Mouse (Mus musculus) lung, embryonic 14.5 days (tissue): ENCODE measurements around the gene Eya3. TPM values are rescaled to one million over a fixed set of nuclear protein-coding genes. Genes with fewer than 3 reads are reported as not detected.

Experiments
- ATAC-seq: fragments of 200-750 bp; cut with Nextera tagmentation; 2 replicates; pipeline ENCODE4 v1.8.0; 2017; ENCODE audit warnings: mild to moderate bottlenecking, moderate TSS enrichment, moderate library complexity; ENCODE audit not compliant: insufficient read depth
- DNase-seq: peaks from one replicate; pipeline ENCODE4 v3.0.0-alpha.2; 2015
- H3K27ac ChIP-seq: fragments of 300-500 bp; sonication (generic); 2 replicates; pipeline ENCODE4 v1.5.1; 2014; ENCODE audit warnings: low read depth, mild to moderate bottlenecking, moderate library complexity
- H3K27me3 ChIP-seq: fragments of 300-500 bp; sonication (generic); 2 replicates; pipeline ENCODE4 v1.6.1; 2014; ENCODE audit warnings: low read length, control low read depth; ENCODE audit not compliant: insufficient read depth
- H3K36me3 ChIP-seq: fragments of 300-500 bp; sonication (generic); 2 replicates; pipeline ENCODE4 v1.6.1; 2014; ENCODE audit warnings: control low read depth; ENCODE audit not compliant: insufficient read depth
- H3K4me1 ChIP-seq: fragments of 300-500 bp; sonication (generic); 2 replicates; pipeline ENCODE4 v1.6.1; 2014; ENCODE audit warnings: antibody characterized with exemption, control low read depth; ENCODE audit not compliant: insufficient read depth
- H3K4me2 ChIP-seq: fragments of 300-500 bp; sonication (generic); 2 replicates; pipeline ENCODE4 v1.6.1; 2014; ENCODE audit warnings: mild to moderate bottlenecking
- H3K4me3 ChIP-seq: fragments of 300-500 bp; sonication (generic); 2 replicates; pipeline ENCODE4 v1.5.1; 2014; ENCODE audit warnings: low read depth, low read length
- H3K9ac ChIP-seq: fragments of 300-500 bp; sonication (generic); 2 replicates; pipeline ENCODE4 v1.6.1; 2014
- H3K9me3 ChIP-seq: fragments of 300-500 bp; sonication (generic); 2 replicates; pipeline ENCODE4 v1.6.1; 2016; ENCODE audit warnings: low read depth, low read length, control low read depth
- CTCF ChIP-seq: IDR thresholded peaks from 2 replicates; pipeline ENCODE4 v1.5.1; 2016; ENCODE audit warnings: antibody characterized with exemption, low read depth
- WGBS: fragments of 180-500 bp; shearing (Covaris S2); extraction: QIAGEN DNeasy Blood & Tissue Kit; methylation state at CpG from one replicate; pipeline ENCODE4 v1.1.7; 2014; 5-methylcytosine and 5-hydroxymethylcytosine counted together
- polyA plus RNA-seq: library from polyadenylated mRNA; unstranded; fragments of >200 nt; fragmentation: Nextera tagmentation; extraction: Ambion mirVana; gene quantifications from 2 replicates; pipeline ENCODE4 v1.2.1, GENCODE M21; 2014

Gene Eya3
- polyA plus RNA-seq, 1 experiment from 2014 or later: 29.5 TPM

DNA sequence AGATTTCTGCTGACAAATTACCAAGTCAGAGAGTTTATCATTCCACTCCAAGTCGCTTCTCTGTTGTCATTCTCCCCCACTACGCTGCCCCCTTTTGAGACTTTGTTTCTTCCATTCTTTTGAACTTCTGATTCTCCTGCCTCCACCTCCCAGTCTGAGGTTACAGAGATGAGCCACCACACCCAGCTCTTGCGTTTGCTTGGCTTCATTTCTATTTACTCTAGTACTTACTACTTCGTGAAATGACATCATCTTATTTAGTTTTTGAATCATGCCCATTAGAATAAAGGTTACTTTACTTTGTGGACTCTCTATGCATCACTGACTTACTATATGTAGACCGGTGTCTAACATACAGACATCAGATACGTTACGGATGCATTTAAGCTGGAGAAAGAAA is 8.7 kb downstream of the Eya3 start:
- no peak overlapping the region for H3K4me3 ChIP-seq
- peaks cover 2% of the 10 kb centered on the region; the same call in 1 of the 2 replicates for H3K36me3 ChIP-seq
- H3K9me3 ChIP-seq: no peaks in the 10 kb centered on the region
- H3K9ac ChIP-seq: no peak overlapping the region
- H3K4me2 ChIP-seq: no peak overlapping the region
- H3K4me1 ChIP-seq: peaks cover 7% of the 10 kb centered on the region; the same call in 1 of the 2 replicates
- WGBS: 72% methylated on average over 7 of the region's 7 CpGs
- no peak overlapping the region for H3K27ac ChIP-seq
- DNase-seq (no peak), ATAC-seq (no peak)
- H3K27me3 ChIP-seq: no peaks in the 10 kb centered on the region
- no peak for TF ChIP-seq CTCF

DNA sequence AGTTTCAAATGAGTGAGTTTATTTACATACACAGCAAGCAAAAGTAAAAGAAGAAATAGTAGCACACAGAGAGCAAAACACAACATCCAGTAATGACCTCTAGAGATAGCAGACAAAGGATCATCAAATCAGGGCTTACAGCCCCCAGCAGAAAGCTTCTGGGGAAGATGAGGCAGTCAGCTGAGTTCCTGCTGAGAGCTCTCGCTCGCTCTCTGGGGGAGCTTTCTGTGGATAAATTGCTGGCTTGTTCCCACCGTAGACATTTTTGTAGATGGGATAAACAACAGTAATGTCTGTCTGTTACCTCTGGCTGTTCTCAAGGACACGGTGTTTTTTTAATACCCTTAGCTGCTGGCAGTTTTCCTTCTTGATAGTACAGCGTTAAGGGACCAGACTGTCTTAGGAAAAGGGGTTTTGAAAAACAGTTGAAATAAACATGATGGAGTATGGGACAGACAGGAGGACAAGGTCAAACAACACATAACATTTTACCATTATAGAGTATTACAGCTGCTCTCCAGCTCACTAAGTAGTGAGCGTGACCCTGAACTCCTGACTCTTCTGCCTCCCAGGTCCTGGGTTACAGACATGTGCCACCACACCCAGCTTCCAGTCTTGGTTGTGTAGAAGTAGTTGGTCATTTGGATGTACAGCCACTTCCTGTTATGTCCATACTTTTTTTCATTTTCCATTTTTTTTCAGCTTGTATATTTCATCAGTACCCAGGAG is 10.6 kb downstream of the Eya3 start:
- H3K27ac ChIP-seq: no peak overlapping the region
- ATAC-seq (no peak), DNase-seq (peak; percentile 5)
- H3K4me2 ChIP-seq: no peak overlapping the region
- no peaks in the 10 kb centered on the region for H3K27me3 ChIP-seq
- 53% methylated on average over 6 of the region's 6 CpGs for WGBS
- no peak overlapping the region for H3K4me3 ChIP-seq
- no peaks in the 10 kb centered on the region for H3K36me3 ChIP-seq
- no peaks in the 10 kb centered on the region for H3K9me3 ChIP-seq
- H3K4me1 ChIP-seq: peaks cover 10% of the 10 kb centered on the region; the same call in 1 of the 2 replicates
- no peak overlapping the region for H3K9ac ChIP-seq
- no peak for TF ChIP-seq CTCF

DNA sequence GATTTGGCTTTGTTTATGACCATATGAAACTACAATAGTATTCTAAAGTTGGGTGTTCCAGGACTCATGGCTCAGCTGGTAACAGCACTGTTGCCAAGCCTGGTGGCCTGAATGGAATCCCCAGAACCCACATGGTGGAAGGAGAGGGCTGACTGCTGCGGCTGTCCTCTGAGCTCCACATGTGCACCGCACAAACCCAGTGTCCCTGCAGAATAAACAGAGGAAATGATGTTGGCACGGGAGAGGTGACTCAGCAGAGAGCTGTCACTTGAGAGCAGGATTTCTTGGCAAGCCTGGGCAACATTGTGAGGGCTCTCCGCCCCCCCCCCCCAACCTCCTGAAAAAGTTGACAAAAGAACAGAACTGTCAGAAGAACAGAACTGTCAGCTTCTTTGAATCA is 14.1 kb downstream of the Eya3 start:
- Histone ChIP-seq H3K9me3 (no peaks in the 10 kb centered on the region), H3K27ac (no peak overlapping the region), H3K4me2 (no peak overlapping the region), H3K9ac (no peak overlapping the region), H3K4me1 (peaks cover 8% of the 10 kb centered on the region; the same call in 1 of the 2 replicates), H3K4me3 (no peak overlapping the region), H3K36me3 (0 out of 2 replicates have a peak, but pooled peaks cover 4% of the 10 kb centered on the region), H3K27me3 (no peaks in the 10 kb centered on the region)
- ATAC-seq (peak; percentile 97), DNase-seq (peak; percentile 92)
- WGBS: 12% methylated on average over 4 of the region's 4 CpGs
- TF ChIP-seq CTCF: no peak

DNA sequence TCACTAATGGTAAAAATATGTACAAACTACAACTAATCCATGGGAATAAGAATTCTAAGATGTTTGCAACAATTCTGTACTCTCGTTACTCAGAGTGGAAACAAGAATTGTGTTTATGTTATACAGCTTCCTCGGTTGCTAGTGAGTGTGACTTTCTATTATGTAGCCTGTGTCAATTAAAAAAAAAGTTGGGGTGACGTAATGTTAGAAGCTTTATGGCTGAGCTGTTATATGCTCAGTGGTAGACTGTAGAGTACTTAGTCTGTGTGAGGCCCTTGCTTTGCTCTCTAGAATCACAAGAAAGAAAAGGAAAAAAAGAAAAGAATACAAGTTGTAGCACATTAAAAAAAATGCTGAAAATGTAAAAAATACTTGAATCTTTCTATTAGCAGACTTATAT is 15.0 kb downstream of the Eya3 start:
- Histone ChIP-seq H3K36me3 (peaks cover 11% of the 10 kb centered on the region), H3K4me2 (no peak overlapping the region), H3K9me3 (no peaks in the 10 kb centered on the region), H3K27me3 (no peaks in the 10 kb centered on the region), H3K9ac (no peak overlapping the region), H3K4me1 (peaks cover 8% of the 10 kb centered on the region; the same call in 1 of the 2 replicates), H3K4me3 (no peak overlapping the region), H3K27ac (no peak overlapping the region)
- ATAC-seq (peak; percentile 52; the same call in 1 of the 2 replicates), DNase-seq (peak; percentile 67)
- 38% methylated on average over 3 of the region's 3 CpGs for WGBS
- no peak for TF ChIP-seq CTCF

DNA sequence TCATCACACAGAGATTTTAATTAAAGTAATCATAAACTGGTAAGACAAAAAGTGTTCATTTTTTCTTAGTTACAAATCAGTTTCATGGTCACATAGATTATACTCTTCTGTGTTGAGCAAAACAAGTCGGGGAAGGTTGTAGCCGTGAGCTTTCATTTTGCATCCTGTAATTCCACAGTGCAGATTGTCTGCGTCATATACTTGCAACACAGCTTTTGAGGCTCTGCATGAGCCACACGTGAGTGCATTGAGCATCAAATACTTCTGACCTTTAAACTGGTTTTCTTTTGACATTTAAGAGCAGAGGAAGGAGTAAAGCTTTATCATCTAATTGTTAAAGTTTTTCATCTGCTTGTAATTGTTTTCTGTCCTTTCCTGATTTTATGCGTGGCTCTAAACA is 16.5 kb downstream of the Eya3 start:
- Histone ChIP-seq H3K27ac (no peak overlapping the region), H3K36me3 (peaks cover 12% of the 10 kb centered on the region), H3K4me2 (no peak overlapping the region), H3K9me3 (no peaks in the 10 kb centered on the region), H3K4me1 (peaks cover 8% of the 10 kb centered on the region; the same call in 1 of the 2 replicates), H3K27me3 (no peaks in the 10 kb centered on the region), H3K9ac (no peak overlapping the region), H3K4me3 (no peak overlapping the region)
- TF ChIP-seq CTCF: no peak
- ATAC-seq: no peak
- no peak for DNase-seq
- WGBS: 69% methylated on average over 5 of the region's 5 CpGs

DNA sequence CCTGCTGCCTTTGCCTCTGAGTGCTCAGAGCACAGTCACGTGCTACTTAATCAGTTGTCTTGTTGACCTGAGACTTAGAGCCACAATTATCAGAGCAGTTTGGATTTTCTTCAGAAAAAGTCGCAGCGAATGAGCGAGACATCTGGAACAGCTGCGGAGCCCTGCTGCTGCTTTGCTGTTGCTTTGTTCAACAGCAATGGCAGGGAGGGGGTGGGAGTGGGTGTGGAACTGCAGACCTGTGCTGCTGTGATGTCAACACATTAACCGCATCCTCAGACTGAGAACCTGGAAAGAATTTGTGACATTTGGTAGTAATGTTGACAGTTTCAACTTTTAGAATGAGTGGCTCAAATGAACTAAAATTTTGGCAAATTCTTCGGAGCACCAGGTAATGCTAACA is 20.3 kb downstream of the Eya3 start:
- H3K36me3 ChIP-seq: peaks cover 22% of the 10 kb centered on the region

DNA sequence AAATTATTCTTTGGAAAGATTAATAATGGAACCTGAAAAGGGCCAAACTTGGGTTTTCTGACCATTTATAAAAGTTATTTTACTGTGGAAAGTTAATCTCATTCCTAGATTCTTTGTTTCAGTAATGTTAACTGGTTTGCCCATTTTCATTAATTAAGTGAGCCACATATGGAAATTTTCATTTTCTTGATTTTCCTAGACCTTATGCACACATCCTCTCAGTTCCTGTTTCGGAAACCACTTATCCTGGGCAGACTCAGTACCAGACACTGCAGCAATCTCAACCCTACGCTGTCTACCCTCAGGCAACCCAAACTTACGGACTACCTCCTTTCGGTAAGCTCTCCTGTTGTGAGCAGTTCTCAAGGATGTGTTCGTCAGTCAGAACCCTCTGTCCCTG is 33.9 kb downstream of the Eya3 start:
- Histone ChIP-seq H3K36me3 (peaks cover 63% of the 10 kb centered on the region), H3K4me1 (no peaks in the 10 kb centered on the region), H3K9me3 (no peaks in the 10 kb centered on the region), H3K9ac (no peak overlapping the region), H3K27me3 (no peaks in the 10 kb centered on the region), H3K4me2 (no peak overlapping the region), H3K4me3 (no peak overlapping the region), H3K27ac (no peak overlapping the region)
- DNase-seq (no peak), ATAC-seq (no peak)
- 90% methylated on average over 5 of the region's 5 CpGs for WGBS
- no peak for TF ChIP-seq CTCF

More for the DNA sequence above, 20.3 kb downstream of the Eya3 start:
- no peak overlapping the region for H3K27ac ChIP-seq
- 88% methylated on average over 7 of the region's 7 CpGs for WGBS
- H3K9ac ChIP-seq: no peak overlapping the region
- 0 out of 2 replicates have a peak, but pooled peaks cover 3% of the 10 kb centered on the region for H3K4me1 ChIP-seq
- H3K4me2 ChIP-seq: no peak overlapping the region
- TF ChIP-seq CTCF: no peak
- H3K9me3 ChIP-seq: no peaks in the 10 kb centered on the region
- no peak for DNase-seq
- no peak overlapping the region for H3K4me3 ChIP-seq
- ATAC-seq: no peak
- no peaks in the 10 kb centered on the region for H3K27me3 ChIP-seq
